In genomic region chr2:74974595-74975325, GRCm38 (mm10) we compare ENCODE assay signal across 11 mouse cellular contexts.
DNase-seq lines count a peak whose midpoint lies in the region; ATAC-seq and TF ChIP-seq lines count a peak whose summit lies in the region.
"Had no signal": no experiment of that assay in that cellular context is flagged by ENCODE, and none has a peak within 500 bp of the region (broad histone marks: within the 10 kb centered on the region; RNA-seq: fewer than 3 reads in every experiment).

No protein-coding gene starts in this region.

- no peak overlapping the region for H3K4me3 ChIP-seq in hindbrain, embryonic 11.5 days (ENCODE audit: low read depth, low read length)
- H3K4me3 ChIP-seq in hindbrain, embryonic 10.5 days: no peak overlapping the region
- peak overlapping the region; percentile 18; the same call in 1 of the 2 replicates for H3K4me3 ChIP-seq in embryonic facial prominence, embryonic 15.5 days (replicated peaks)
- H3K4me3 ChIP-seq in limb, embryonic 14.5 days (replicated peaks; ENCODE audit: low read length): no peak overlapping the region
- H3K4me3 ChIP-seq: liver, embryonic 13.5 days had no signal

- no peaks in the 10 kb centered on the region for H3K36me3 ChIP-seq in hindbrain, embryonic 11.5 days (ENCODE audit: control insufficient read depth, insufficient read depth, low read length)
- no peaks in the 10 kb centered on the region for H3K36me3 ChIP-seq in hindbrain, embryonic 10.5 days
- H3K36me3 ChIP-seq in embryonic facial prominence, embryonic 15.5 days: no peaks in the 10 kb centered on the region
- H3K36me3 ChIP-seq in limb, embryonic 14.5 days (ENCODE audit: control insufficient read depth, insufficient read depth, low read length): no peaks in the 10 kb centered on the region
- H3K36me3 ChIP-seq: liver, embryonic 13.5 days had no signal

- no peak overlapping the region for H3K4me2 ChIP-seq in hindbrain, embryonic 11.5 days (replicated peaks; ENCODE audit: low read depth, low read length)
- H3K4me2 ChIP-seq in embryonic facial prominence, embryonic 15.5 days (replicated peaks): peak overlapping the region; percentile 37
- peak overlapping the region; percentile 34 for H3K4me2 ChIP-seq in limb, embryonic 14.5 days (replicated peaks; ENCODE audit: low read depth, low read length, severe bottlenecking)
- H3K4me2 ChIP-seq: liver, embryonic 13.5 days had no signal

- peak; percentile 33 to 44 for DNase-seq in cerebellum, postnatal 10 days
- no peak for DNase-seq in cerebellum, postnatal 25 days
- peak; percentile 20 for DNase-seq in hindbrain, embryonic 11.5 days (ENCODE audit: low spot score)
- no peak for DNase-seq in hindbrain, embryonic 10.5 days (ENCODE audit: low spot score)
- DNase-seq in limb, embryonic 14.5 days (ENCODE audit: low spot score): no peak
- no peak for DNase-seq in adrenal gland, postnatal 10 days
- DNase-seq in adrenal gland, adult 8-10 months: no peak
- DNase-seq: cerebellum, postnatal 36 days; liver, embryonic 13.5 days had no signal

- no peaks in the 10 kb centered on the region for H3K4me1 ChIP-seq in hindbrain, embryonic 11.5 days (replicated peaks; ENCODE audit: control insufficient read depth, insufficient read depth, low read length)
- peaks cover 9% of the 10 kb centered on the region for H3K4me1 ChIP-seq in hindbrain, embryonic 10.5 days (replicated peaks)
- H3K4me1 ChIP-seq in embryonic facial prominence, embryonic 15.5 days: no peaks in the 10 kb centered on the region; the same call in 1 of the 2 replicates
- peaks cover 11% of the 10 kb centered on the region for H3K4me1 ChIP-seq in limb, embryonic 14.5 days (ENCODE audit: control insufficient read depth, insufficient read depth, low read length)
- H3K4me1 ChIP-seq: liver, embryonic 13.5 days had no signal

- no peak for ATAC-seq in hindbrain, embryonic 11.5 days (ENCODE audit: low FRiP score)
- ATAC-seq in embryonic facial prominence, embryonic 15.5 days (ENCODE audit: insufficient number of reproducible peaks, low FRiP score, low TSS enrichment, low read depth): no peak
- ATAC-seq in limb, embryonic 14.5 days (ENCODE audit: low FRiP score, low read depth): 0 out of 2 replicates have a peak, but pooled peaks have one; percentile 34

- no peaks in the 10 kb centered on the region for H3K9me3 ChIP-seq in hindbrain, embryonic 11.5 days (ENCODE audit: control insufficient read depth, low read length)
- no peaks in the 10 kb centered on the region for H3K9me3 ChIP-seq in hindbrain, embryonic 10.5 days
- H3K9me3 ChIP-seq in embryonic facial prominence, embryonic 15.5 days (replicated peaks): no peaks in the 10 kb centered on the region
- H3K9me3 ChIP-seq in limb, embryonic 14.5 days (ENCODE audit: control insufficient read depth, low read length): no peaks in the 10 kb centered on the region
- H3K9me3 ChIP-seq: liver, embryonic 13.5 days had no signal

- no peak for TF ChIP-seq POLR2A in limb, embryonic 14.5 days (IDR thresholded peaks at IDR 0.05; ENCODE audit: borderline replicate concordance, extremely low read depth, insufficient read depth, insufficient read length)

- no peak overlapping the region for H3K27ac ChIP-seq in hindbrain, embryonic 11.5 days (ENCODE audit: low read depth, low read length)
- H3K27ac ChIP-seq in hindbrain, embryonic 10.5 days: no peak overlapping the region
- H3K27ac ChIP-seq in embryonic facial prominence, embryonic 15.5 days (replicated peaks): no peak overlapping the region
- H3K27ac ChIP-seq in limb, embryonic 14.5 days (replicated peaks; ENCODE audit: low read depth, low read length): no peak overlapping the region
- H3K27ac ChIP-seq: liver, embryonic 13.5 days; stomach, postnatal 0 days had no signal

- WGBS in hindbrain, embryonic 11.5 days: 63% methylated on average over 16 of the region's 16 CpGs
- 70% methylated on average over 16 of the region's 16 CpGs for WGBS in hindbrain, embryonic 10.5 days
- WGBS in embryonic facial prominence, embryonic 15.5 days: 43% methylated on average over 16 of the region's 16 CpGs
- WGBS in limb, embryonic 14.5 days: 52% methylated on average over 16 of the region's 16 CpGs

- no peaks in the 10 kb centered on the region for H3K27me3 ChIP-seq in hindbrain, embryonic 11.5 days (ENCODE audit: control insufficient read depth, insufficient read depth, low read length)
- H3K27me3 ChIP-seq in hindbrain, embryonic 10.5 days (ENCODE audit: insufficient read depth, poor library complexity, severe bottlenecking): no peaks in the 10 kb centered on the region
- H3K27me3 ChIP-seq in embryonic facial prominence, embryonic 15.5 days: no peaks in the 10 kb centered on the region
- peaks cover 19% of the 10 kb centered on the region for H3K27me3 ChIP-seq in limb, embryonic 14.5 days (ENCODE audit: control insufficient read depth, insufficient read depth, low read length)
- H3K27me3 ChIP-seq: liver, embryonic 13.5 days had no signal

- H3K9ac ChIP-seq in hindbrain, embryonic 11.5 days (ENCODE audit: low read depth, low read length): no peak overlapping the region
- no peak overlapping the region for H3K9ac ChIP-seq in embryonic facial prominence, embryonic 15.5 days
- H3K9ac ChIP-seq in limb, embryonic 14.5 days (ENCODE audit: low read depth, low read length, severe bottlenecking): no peak overlapping the region
- H3K9ac ChIP-seq: liver, embryonic 13.5 days had no signal

Comparison
In these comparisons a context has a peak if more than half of its experiments do, and no peak if none do; other contexts are left out.
1. DNase-seq: peak in cerebellum, postnatal 10 days (2 of 2) and hindbrain, embryonic 11.5 days (single experiment); none in cerebellum, postnatal 25 days (0 of 2), hindbrain, embryonic 10.5 days (single experiment), limb, embryonic 14.5 days (single experiment), adrenal gland, postnatal 10 days (single experiment) and adrenal gland, adult 8-10 months (single experiment).